Mouse (Mus musculus) ZHBTc4 (cell line): Measurements from ENCODE around the gene Dab1.

Source experiments
- DNase-seq: peaks from one replicate; pipeline ENCODE4 v3.0.0-alpha.2; 2011; ENCODE audit warnings: low read depth, low spot score

Gene Dab1

DNA sequence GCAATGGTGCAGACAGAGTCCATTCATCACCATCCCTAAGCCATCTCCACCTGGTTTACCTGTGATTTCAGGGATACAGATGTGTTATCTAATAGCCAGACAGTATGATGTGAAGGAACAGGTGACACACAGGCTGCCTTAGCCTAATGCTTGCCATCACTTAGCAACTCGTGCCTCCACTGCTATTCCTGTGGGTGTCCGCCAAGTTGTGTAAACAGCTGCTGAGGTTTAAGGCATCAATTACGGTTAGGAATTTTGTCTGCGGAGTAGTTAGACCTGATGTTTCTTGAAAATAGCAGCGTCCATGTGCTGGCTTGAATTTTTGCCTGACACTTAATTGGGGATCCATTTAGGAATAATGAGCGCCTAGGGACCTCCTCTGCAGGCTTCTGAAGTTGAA is 487.1 kb downstream of the Dab1 start:
- no peak for DNase-seq

DNA sequence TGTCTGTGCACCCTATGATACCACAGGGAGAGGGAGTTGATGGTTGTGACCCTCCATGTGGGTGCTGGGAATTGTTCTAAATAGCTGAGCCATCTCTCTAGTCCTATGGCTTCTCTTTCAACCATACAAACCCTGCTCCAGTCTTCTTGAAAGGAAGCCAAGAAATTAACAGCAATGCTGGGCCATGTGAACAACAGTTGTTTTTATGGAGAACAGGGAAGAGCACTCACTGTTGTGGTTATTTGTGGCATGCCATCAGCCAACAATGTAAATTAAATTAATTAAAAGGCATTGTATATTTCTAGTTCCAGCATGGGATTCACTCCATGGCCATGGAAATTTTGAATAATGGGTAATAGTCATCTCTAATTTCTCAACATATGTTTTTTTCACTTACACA is 492.5 kb downstream of the Dab1 start:
- no peak for DNase-seq

DNA sequence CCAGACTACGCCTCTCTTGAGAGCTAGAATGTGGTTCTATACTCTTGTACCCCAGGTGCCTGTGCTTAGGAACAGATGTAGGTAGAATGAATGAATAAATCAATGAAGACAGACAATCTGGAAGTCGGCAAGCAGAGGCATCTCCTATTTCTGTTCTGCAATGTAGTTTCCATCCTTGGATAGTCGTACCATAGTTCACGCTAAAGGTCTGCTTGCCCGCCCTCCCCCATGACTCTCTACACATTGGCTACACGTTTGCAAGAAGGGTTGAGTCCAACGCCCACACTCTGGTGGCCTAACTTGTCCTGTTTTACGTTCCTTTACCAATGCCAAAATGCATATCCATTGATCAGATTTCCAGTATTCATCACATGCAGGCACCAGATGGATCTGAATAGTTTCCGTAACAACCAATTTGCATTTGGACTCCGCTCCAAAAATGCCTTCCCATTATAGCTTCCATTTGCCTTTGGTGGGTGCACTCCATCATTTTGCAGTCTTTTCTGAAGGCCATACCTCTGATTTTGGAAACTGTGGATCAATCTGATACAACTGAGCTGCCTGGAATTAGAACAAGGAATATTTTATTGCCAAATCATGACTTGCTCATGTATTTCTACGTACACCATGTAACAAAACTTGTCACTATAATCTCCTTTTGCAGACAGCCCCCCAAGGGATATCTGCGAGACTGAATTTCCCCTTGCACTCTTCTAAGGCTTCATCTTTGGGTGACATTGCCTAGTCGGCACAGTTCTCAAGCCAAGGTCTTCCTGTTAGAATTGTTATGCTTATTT is 494.2 kb downstream of the Dab1 start:
- no peak for DNase-seq

GRCm38 (mm10) chr4:104114006-104114361 is 494.8 kb downstream of the Dab1 start:
- no peak for DNase-seq

DNA sequence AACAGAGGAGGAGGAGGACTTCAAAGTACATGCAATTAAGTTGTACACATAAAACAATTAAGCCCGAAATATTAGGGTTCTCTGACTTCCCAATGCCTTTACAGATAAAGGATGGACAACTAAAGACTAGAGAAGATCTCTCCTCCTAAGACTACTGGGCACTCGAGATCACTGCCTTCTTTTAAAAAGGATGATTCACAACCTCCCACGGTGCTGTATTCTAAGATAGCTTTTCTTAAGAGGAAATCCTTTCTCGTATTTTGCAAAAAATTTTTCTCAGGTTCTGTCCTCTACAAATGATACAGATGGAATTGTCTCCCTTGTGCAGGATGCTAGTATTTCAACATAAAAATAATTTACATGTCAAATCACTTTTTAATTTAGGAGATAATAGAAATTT is 500.9 kb downstream of the Dab1 start:
- no peak for DNase-seq

- no peak for DNase-seq
These were observed 502.8 kb downstream of the Dab1 start for GRCm38 (mm10) chr4:104121959-104122358.

- DNase-seq: no peak
These were observed 503.2 kb downstream of the Dab1 start for GRCm38 (mm10) chr4:104122364-104122763.

DNA sequence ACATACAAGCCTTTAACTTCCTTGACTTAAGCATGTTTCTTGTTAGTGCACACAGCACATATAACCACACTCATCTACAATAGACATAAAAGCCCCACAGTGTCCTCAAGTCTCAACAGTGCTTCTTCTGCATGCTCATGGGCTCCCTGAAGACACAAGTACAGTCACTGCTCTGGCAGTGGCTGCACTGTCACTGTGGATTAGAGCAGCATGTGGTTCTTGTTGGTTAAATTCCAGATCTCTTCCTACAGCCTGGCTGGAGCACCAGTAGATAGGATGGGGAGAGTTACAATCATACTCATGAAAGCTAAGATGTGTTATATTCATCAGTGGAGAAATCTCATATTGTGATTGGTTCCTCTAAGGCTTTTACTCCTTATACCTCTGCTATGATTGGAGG is 534.5 kb downstream of the Dab1 start:
- DNase-seq: no peak

DNA sequence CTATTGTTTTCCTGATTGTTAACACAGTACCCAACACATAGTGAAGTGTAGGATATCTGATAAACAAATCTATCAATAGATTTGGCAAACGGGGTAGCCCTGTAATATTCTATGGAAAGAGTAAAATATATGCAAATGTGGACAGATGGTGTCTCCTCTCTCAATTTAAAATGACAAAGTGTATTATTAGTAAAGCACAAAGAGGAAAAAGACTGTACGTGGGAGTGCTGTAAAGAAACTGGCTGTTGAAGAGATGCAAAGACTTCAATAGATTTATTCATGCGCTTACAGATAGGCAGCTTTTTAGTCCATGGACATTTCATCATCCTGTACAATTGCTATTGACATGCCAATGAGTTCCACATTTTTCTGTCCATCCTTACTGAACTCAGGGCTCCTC is 558.9 kb downstream of the Dab1 start:
- no peak for DNase-seq

DNA sequence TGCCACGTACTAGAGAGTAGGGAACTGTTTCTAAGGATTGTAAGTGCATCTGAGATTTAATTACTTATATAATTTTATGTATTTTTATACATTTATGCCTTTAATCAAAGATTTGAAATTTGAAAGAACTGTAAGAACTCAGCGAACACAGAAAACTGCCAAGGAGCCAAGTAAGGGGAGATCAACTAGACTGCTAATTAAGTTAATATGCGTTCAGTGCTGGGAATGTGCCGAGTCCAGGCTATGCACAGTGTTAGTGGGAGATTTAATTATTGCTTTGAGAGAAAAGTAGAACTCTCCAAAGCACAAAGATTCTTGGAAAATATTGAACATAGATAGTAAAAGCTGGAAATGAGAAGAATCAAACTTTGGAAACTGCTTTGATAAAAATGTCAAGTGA is 567.2 kb downstream of the Dab1 start:
- no peak for DNase-seq

DNA sequence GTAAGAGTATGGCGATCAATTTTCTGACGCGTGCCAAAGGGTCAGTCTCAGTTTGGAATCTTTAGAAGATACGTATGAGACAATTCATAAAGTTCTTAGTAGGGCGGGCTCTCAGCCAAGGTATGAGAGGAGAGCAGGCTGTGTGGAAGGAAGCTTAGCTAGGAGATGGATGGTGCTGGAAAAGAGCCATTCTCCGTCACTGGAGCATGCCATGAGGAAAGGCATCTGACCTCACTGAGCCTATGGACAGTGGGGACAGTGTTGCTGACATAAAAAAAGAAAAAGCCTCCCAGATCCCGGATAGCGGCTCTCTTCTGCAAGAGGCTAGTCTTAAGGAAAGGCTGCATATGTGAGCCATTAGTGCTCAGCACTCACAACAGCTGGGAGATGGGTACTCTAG is 579.5 kb downstream of the Dab1 start:
- DNase-seq: no peak

GRCm38 (mm10) chr4:104201686-104202085 is 582.5 kb downstream of the Dab1 start:
- DNase-seq: no peak

- DNase-seq: peak; percentile 15
These were observed 584.9 kb downstream of the Dab1 start for GRCm38 (mm10) chr4:104204047-104204446.

- DNase-seq: no peak
These were observed 587.5 kb downstream of the Dab1 start for GRCm38 (mm10) chr4:104206639-104207038.

GRCm38 (mm10) chr4:104209081-104209480 is 589.9 kb downstream of the Dab1 start:
- peak; percentile 61 for DNase-seq

GRCm38 (mm10) chr4:104210796-104211195 is 591.6 kb downstream of the Dab1 start:
- DNase-seq: no peak

DNA sequence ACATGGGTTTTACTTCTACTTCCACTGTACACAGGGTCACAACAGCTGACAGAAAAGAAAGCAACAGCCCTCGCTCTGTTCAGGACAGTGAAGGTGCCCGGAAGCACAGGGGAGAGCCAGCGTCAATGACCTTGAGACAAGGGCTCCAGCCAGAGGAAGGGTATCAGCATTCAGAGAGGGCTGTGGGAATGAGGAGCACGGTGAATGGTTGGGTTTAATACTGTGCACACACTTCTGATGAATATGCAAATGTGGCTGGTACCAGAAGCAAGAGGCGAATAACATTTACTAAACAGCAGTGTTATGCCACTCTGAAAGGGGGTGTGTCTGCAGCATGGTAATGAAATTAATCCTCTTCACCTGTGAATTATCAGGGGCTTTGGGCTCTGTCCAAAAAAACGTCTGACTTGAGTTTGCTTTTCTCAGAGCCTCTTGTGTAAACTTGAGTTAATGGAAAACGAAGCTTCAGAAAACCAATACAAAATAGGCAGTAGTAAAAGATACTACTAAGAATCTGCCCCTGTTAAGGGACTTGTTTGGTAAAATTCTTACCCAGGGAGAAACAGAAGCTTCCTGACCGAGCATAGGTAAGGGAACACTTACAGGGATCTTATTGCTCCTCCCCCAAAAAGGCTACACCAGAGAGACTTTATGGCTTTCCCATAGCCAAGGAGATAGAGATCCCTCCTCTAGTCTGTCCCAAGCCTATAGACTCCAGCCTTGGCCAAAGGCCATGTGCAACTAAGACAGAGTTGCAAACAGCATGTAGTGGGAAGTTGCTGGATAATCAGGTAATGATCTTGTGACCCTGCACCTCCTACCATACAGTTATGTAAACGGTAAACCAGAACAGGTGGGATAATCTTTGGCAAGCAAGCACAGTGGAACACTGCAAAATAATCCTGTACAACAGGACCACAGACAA is 592.6 kb downstream of the Dab1 start:
- DNase-seq: peak; percentile 10

DNA sequence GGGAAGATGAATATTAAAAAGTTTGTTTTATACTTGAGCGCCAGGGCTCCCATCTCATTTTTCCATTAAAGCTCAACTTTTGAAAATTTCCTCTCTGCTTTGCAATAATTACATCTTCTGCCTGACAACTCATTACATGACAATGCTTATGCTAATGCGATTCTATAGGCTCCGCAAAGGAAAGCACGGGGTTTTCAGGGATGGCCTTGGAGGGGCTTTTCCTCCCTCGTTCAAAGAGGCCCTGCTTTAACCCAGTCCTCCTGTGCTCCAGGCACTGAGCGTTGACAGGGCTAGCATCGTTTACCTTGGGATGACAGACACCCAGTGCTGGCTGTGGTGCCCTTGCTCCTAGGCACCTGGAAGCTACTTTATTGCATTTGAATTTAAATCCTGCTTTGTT is 595.6 kb downstream of the Dab1 start:
- DNase-seq: peak; percentile 9

DNA sequence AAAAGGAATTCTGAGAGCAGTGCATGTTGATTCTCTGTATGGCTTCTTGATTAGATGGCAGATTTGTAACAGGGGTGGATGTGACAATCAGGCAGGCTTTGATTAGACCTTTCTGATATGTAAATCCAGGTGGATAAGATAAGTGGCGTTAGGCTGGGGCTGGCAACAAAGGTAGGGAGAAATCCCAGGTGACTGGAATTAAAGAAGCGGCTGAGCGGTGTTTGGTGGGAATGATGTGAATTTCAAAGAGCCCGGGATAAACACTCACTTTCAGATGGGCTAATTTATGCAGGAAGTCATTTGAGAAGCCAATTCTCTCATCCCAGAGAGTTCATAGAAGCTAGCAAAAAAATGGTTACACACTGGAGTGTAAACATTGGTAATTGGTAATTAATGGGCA is 598.2 kb downstream of the Dab1 start:
- no peak for DNase-seq

- no peak for DNase-seq
These were observed 599.6 kb downstream of the Dab1 start for GRCm38 (mm10) chr4:104218765-104219164.

DNA sequence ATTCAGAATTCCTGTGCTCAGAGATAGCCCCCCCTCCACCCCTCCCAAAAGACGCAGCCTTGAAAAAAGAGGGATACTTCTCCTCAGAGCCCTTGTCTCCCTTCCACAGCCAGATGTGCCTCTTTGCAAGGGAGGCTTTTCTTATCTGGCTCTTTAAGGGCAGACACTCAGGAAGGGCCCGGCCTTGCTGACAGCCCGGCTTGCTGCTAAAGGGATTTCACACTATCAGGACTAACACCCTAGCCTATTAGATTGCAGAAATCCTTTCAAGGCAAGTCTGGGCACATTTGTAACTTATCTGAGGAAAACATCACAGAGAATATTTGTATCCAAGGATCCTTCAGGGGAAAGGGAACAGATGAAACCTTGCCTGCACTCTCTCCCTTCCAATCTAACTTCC is 600.9 kb downstream of the Dab1 start:
- DNase-seq: no peak

DNA sequence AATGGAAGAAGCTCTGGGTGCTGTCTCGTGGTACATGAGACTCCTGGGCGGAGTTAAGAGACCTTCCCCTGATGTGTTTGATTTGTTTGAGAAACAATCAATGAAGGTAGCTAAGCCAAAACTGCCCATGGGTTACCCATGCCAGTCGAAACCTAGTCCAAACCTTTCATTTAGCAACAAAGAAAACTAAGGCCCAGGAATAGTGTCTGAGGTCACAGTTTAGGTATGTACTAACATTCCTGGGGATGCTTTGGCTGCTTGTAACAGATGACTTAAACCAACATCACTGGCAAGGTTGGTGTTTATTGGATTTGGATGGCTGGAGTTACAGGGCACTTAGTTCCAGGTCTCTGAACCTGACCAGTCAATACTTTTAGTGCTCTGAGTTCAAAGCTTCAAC is 610.1 kb downstream of the Dab1 start:
- DNase-seq: no peak

- DNase-seq: no peak
These were observed 627.3 kb downstream of the Dab1 start for GRCm38 (mm10) chr4:104246506-104246905.
